ENCODE assay signal across 24 mouse cellular contexts in the genomic region with DNA sequence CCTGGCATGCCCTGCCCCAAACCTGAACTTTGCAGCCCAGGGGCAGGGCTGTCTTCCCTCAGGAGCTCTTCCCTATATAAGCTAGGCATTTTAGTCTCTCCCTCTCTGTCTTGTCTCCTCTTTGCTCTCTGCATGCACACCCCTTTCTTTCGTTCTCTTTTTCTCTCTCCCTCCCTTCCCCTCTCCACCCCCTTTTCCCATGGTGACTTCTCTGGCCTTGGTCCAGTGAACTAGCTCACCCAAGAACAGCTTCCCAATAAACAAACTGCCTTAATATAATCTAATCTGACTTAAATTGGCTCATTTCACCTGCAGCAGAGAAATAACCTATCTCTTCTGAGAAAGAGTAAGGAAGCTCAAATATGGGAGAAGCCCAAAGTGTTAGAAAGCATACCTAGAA. TPM values are rescaled to one million over a fixed set of nuclear protein-coding genes. Genes with fewer than 3 reads are reported as not detected.
"Had no signal": no experiment of that assay in that cellular context is flagged by ENCODE, and none has a peak within 500 bp of the region (broad histone marks: within the 10 kb centered on the region; RNA-seq: fewer than 3 reads in every experiment).

No protein-coding gene starts in this region.

- H3K4me1 ChIP-seq: limb, embryonic 13.5 days; liver, embryonic 15.5 days; midbrain, embryonic 15.5 days; neural tube, embryonic 12.5 days had no signal

- H3K27ac ChIP-seq: kidney, postnatal 0 days; limb, embryonic 13.5 days; liver, embryonic 15.5 days; midbrain, embryonic 15.5 days; neural tube, embryonic 12.5 days had no signal

- DNase-seq: kidney, postnatal 4 days; left cerebral cortex, postnatal 4 days; lung, embryonic 14.5 days; lung, postnatal 10 days; lung, postnatal 4 days; spleen, adult 18-20 months; thymus, adult 2 months; thymus, postnatal 25 days had no signal

- H3K27me3 ChIP-seq: limb, embryonic 13.5 days; liver, embryonic 15.5 days; megakaryocyte, embryonic 14.5 days; midbrain, embryonic 15.5 days; neural tube, embryonic 12.5 days had no signal

- ATAC-seq: midbrain, embryonic 15.5 days had no signal

- H3K9me3 ChIP-seq: limb, embryonic 13.5 days; liver, embryonic 15.5 days; megakaryocyte, embryonic 14.5 days; midbrain, embryonic 15.5 days; neural tube, embryonic 12.5 days had no signal

- H3K4me2 ChIP-seq: limb, embryonic 13.5 days; liver, embryonic 11.5 days; liver, embryonic 15.5 days; lung, embryonic 14.5 days; midbrain, embryonic 11.5 days; midbrain, embryonic 15.5 days; neural tube, embryonic 12.5 days had no signal

- H3K4me3 ChIP-seq: layer of hippocampus, adult 2 months; limb, embryonic 13.5 days; liver, embryonic 15.5 days; megakaryocyte, embryonic 14.5 days; midbrain, embryonic 15.5 days; neural tube, embryonic 12.5 days had no signal

- H3K36me3 ChIP-seq: limb, embryonic 13.5 days; liver, embryonic 15.5 days; midbrain, embryonic 15.5 days; neural tube, embryonic 12.5 days had no signal

- H3K9ac ChIP-seq: limb, embryonic 13.5 days; liver, embryonic 15.5 days; lung, embryonic 14.5 days; midbrain, embryonic 15.5 days; neural tube, embryonic 12.5 days had no signal

RNA-seq across cellular contexts. Expression of gene 4921539E11Rik, which starts 50.1 kb away (rescaled TPM):
- total RNA-seq: layer of hippocampus, adult 2 months; layer of hippocampus, postnatal 14 days; left cerebral cortex, adult 18-20 months; left cerebral cortex, postnatal 10 days; left cerebral cortex, postnatal 4 days; monocyte, adult 5-6 weeks; neutrophil, adult 5-6 weeks had no signal
- polyA plus RNA-seq: kidney, postnatal 0 days; limb, embryonic 13.5 days; liver, embryonic 11.5 days; liver, embryonic 15.5 days; lung, embryonic 14.5 days; midbrain, embryonic 11.5 days; midbrain, embryonic 15.5 days; neural tube, embryonic 12.5 days; stomach, embryonic 14.5 days; thymus, adult 2 months; urinary bladder, adult 2 months had no signal
